Mouse (Mus musculus): ENCODE results near the gene Cdh13.

DNA sequence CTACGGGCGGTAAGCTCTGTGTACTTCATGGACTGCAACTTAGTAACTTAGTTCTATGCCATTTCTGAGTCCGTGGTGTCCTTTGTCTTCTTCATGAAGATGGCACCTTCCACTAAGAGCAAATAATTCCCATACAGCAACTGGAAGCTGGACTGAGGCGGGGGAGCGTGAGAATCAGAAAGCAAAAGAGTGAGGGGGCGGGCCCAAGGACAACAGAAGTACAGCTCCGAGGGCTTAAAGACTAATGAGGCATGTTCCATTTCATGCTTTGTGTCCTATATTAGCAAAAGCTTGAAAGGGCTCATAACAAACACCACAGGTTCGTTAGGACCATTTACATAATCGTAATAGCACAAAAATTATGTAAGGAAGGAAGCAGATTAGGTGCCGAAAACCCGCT is 618.9 kb downstream of the Cdh13 start:
- TF ChIP-seq CTCF (IDR thresholded peaks at IDR 0.05; ENCODE audit: insufficient read depth, low read length): no peak
- TF ChIP-seq POLR2A (IDR thresholded peaks at IDR 0.05; ENCODE audit: borderline replicate concordance, extremely low read depth, low read depth, low read length): no peak
